Mouse (Mus musculus): ENCODE data around the gene Cfi. TPM values are rescaled to one million over a fixed set of nuclear protein-coding genes. Genes with fewer than 3 reads are reported as not detected.
A peak's percentile ranks its signal among the peaks of the same experiment; 100 is the strongest.

Gene Cfi
- total and polyA plus RNA-seq, 3 experiments, result not detected

GRCm38 (mm10) chr3:129879131-129879757, 43.6 kb downstream of the Cfi start:
- peaks cover 47% of the 10 kb centered on the region for H3K4me1 ChIP-seq (ENCODE audit: insufficient read depth, low read depth, low read length)
- peak overlapping the region; percentile 88 for H3K4me3 ChIP-seq (ENCODE audit: low read depth, low read length)
- H3K9me3 ChIP-seq (replicated peaks), result no peaks in the 10 kb centered on the region
- peaks cover 24% of the 10 kb centered on the region for H3K36me3 ChIP-seq (replicated peaks)
- no peak for TF ChIP-seq TAL1 (conservative IDR thresholded peaks at IDR 0.05; ENCODE audit: low read depth, low read length)
- no peaks in the 10 kb centered on the region for H3K27me3 ChIP-seq (ENCODE audit: insufficient read depth, low read length)
- peak; percentile 59 for DNase-seq (ENCODE audit: low spot score)
- ATAC-seq (ENCODE audit: extremely low read depth, insufficient number of reproducible peaks, low FRiP score, poor library complexity, severe bottlenecking), result peak; percentile 30; the same call in 1 of the 2 replicates

GRCm38 (mm10) chr3:129879913-129880312, 44.2 kb downstream of the Cfi start:
- DNase-seq (ENCODE audit: low spot score) (no peak), ATAC-seq (ENCODE audit: extremely low read depth, insufficient number of reproducible peaks, low FRiP score, poor library complexity, severe bottlenecking) (no peak)
- TF ChIP-seq POLR2AphosphoS5 (IDR thresholded peaks at IDR 0.05; ENCODE audit: insufficient replicate concordance, low read depth, low read length) (no peak), TAL1 (conservative IDR thresholded peaks at IDR 0.05; ENCODE audit: low read depth, low read length) (no peak), GATA1 (IDR thresholded peaks at IDR 0.05; ENCODE audit: borderline replicate concordance, low read length) (no peak), CTCF (IDR thresholded peaks at IDR 0.05; ENCODE audit: low read depth, low read length) (no peak), GATA2 (IDR thresholded peaks at IDR 0.05; ENCODE audit: borderline replicate concordance, low read depth, low read length) (no peak)
- Histone ChIP-seq H3K9me3 (replicated peaks) (no peaks in the 10 kb centered on the region), H3K4me1 (ENCODE audit: insufficient read depth, low read depth, low read length) (peaks cover 53% of the 10 kb centered on the region), H3K27me3 (ENCODE audit: insufficient read depth, low read length) (no peaks in the 10 kb centered on the region), H3K36me3 (replicated peaks) (peaks cover 30% of the 10 kb centered on the region), H3K4me3 (ENCODE audit: low read depth, low read length) (peak overlapping the region; percentile 88)

GRCm38 (mm10) chr3:129880925-129881593, 45.4 kb downstream of the Cfi start:
- Histone ChIP-seq H3K27me3 (ENCODE audit: insufficient read depth, low read length) (no peaks in the 10 kb centered on the region), H3K36me3 (replicated peaks) (peaks cover 40% of the 10 kb centered on the region), H3K4me1 (ENCODE audit: insufficient read depth, low read depth, low read length) (peaks cover 64% of the 10 kb centered on the region), H3K9me3 (replicated peaks) (no peaks in the 10 kb centered on the region), H3K4me3 (ENCODE audit: low read depth, low read length) (peak overlapping the region; percentile 63)
- ATAC-seq (ENCODE audit: extremely low read depth, insufficient number of reproducible peaks, low FRiP score, poor library complexity, severe bottlenecking), result peak; percentile 71
- TF ChIP-seq GATA2 (IDR thresholded peaks at IDR 0.05; ENCODE audit: borderline replicate concordance, low read depth, low read length) (no peak), TAL1 (conservative IDR thresholded peaks at IDR 0.05; ENCODE audit: low read depth, low read length) (peak; percentile 49), GATA1 (IDR thresholded peaks at IDR 0.05; ENCODE audit: borderline replicate concordance, low read length) (no peak)
- DNase-seq (ENCODE audit: low spot score), result peak; percentile 25

GRCm38 (mm10) chr3:129885577-129885976, 49.9 kb downstream of the Cfi start:
- no peaks in the 10 kb centered on the region for H3K9me3 ChIP-seq (replicated peaks)
- peaks cover 77% of the 10 kb centered on the region for H3K36me3 ChIP-seq (replicated peaks)
- H3K4me1 ChIP-seq (ENCODE audit: insufficient read depth, low read depth, low read length), result peaks cover 67% of the 10 kb centered on the region
- TF ChIP-seq GATA1 (IDR thresholded peaks at IDR 0.05; ENCODE audit: borderline replicate concordance, low read length), result no peak
- no peak for TF ChIP-seq POLR2AphosphoS5 (IDR thresholded peaks at IDR 0.05; ENCODE audit: insufficient replicate concordance, low read depth, low read length)
- no peak for TF ChIP-seq CTCF (IDR thresholded peaks at IDR 0.05; ENCODE audit: low read depth, low read length)
- TF ChIP-seq GATA2 (IDR thresholded peaks at IDR 0.05; ENCODE audit: borderline replicate concordance, low read depth, low read length), result no peak
- no peak for TF ChIP-seq TAL1 (conservative IDR thresholded peaks at IDR 0.05; ENCODE audit: low read depth, low read length)
- ATAC-seq (ENCODE audit: extremely low read depth, insufficient number of reproducible peaks, low FRiP score, poor library complexity, severe bottlenecking), result peak; percentile 36; the same call in 1 of the 2 replicates
- peak overlapping the region; percentile 14; the same call in 1 of the 2 replicates for H3K4me3 ChIP-seq (ENCODE audit: low read depth, low read length)
- DNase-seq (ENCODE audit: low spot score), result no peak
- H3K27me3 ChIP-seq (ENCODE audit: insufficient read depth, low read length), result no peaks in the 10 kb centered on the region

GRCm38 (mm10) chr3:129886430-129886829, 50.7 kb downstream of the Cfi start:
- ATAC-seq (ENCODE audit: extremely low read depth, insufficient number of reproducible peaks, low FRiP score, poor library complexity, severe bottlenecking), result no peak
- no peak for DNase-seq (ENCODE audit: low spot score)
- Histone ChIP-seq H3K4me1 (ENCODE audit: insufficient read depth, low read depth, low read length) (peaks cover 64% of the 10 kb centered on the region), H3K9me3 (replicated peaks) (no peaks in the 10 kb centered on the region), H3K36me3 (replicated peaks) (peaks cover 81% of the 10 kb centered on the region), H3K4me3 (ENCODE audit: low read depth, low read length) (no peak overlapping the region), H3K27me3 (ENCODE audit: insufficient read depth, low read length) (no peaks in the 10 kb centered on the region)
- TF ChIP-seq POLR2AphosphoS5 (IDR thresholded peaks at IDR 0.05; ENCODE audit: insufficient replicate concordance, low read depth, low read length) (no peak), GATA2 (IDR thresholded peaks at IDR 0.05; ENCODE audit: borderline replicate concordance, low read depth, low read length) (no peak), TAL1 (conservative IDR thresholded peaks at IDR 0.05; ENCODE audit: low read depth, low read length) (no peak), GATA1 (IDR thresholded peaks at IDR 0.05; ENCODE audit: borderline replicate concordance, low read length) (no peak)

- TF ChIP-seq POLR2AphosphoS5 (IDR thresholded peaks at IDR 0.05; ENCODE audit: insufficient replicate concordance, low read depth, low read length), result no peak
- no peak for TF ChIP-seq TAL1 (conservative IDR thresholded peaks at IDR 0.05; ENCODE audit: low read depth, low read length)
- TF ChIP-seq GATA1 (IDR thresholded peaks at IDR 0.05; ENCODE audit: borderline replicate concordance, low read length), result no peak
- TF ChIP-seq CTCF (IDR thresholded peaks at IDR 0.05; ENCODE audit: low read depth, low read length), result no peak
- no peak for TF ChIP-seq GATA2 (IDR thresholded peaks at IDR 0.05; ENCODE audit: borderline replicate concordance, low read depth, low read length)
- ATAC-seq (ENCODE audit: extremely low read depth, insufficient number of reproducible peaks, low FRiP score, poor library complexity, severe bottlenecking), result no peak
- Histone ChIP-seq H3K4me3 (ENCODE audit: low read depth, low read length) (no peak overlapping the region), H3K27me3 (ENCODE audit: insufficient read depth, low read length) (no peaks in the 10 kb centered on the region), H3K36me3 (replicated peaks) (peaks cover 83% of the 10 kb centered on the region), H3K9me3 (replicated peaks) (no peaks in the 10 kb centered on the region), H3K4me1 (ENCODE audit: insufficient read depth, low read depth, low read length) (peaks cover 62% of the 10 kb centered on the region)
- no peak for DNase-seq (ENCODE audit: low spot score)
These were observed 52.3 kb downstream of the Cfi start for GRCm38 (mm10) chr3:129887779-129888517.

Data from G1E (cell line).